Mouse (Mus musculus) left cerebral cortex, adult 9 months (tissue): Measurements from ENCODE around the gene Bend5.

ENCODE experiments used
- DNase-seq, 2 experiments: peaks; one replicate each; pipeline ENCODE4 v3.0.0; 2022; ENCODE audit warnings: low spot score in 2 of 2

Bend5 gene

DNA sequence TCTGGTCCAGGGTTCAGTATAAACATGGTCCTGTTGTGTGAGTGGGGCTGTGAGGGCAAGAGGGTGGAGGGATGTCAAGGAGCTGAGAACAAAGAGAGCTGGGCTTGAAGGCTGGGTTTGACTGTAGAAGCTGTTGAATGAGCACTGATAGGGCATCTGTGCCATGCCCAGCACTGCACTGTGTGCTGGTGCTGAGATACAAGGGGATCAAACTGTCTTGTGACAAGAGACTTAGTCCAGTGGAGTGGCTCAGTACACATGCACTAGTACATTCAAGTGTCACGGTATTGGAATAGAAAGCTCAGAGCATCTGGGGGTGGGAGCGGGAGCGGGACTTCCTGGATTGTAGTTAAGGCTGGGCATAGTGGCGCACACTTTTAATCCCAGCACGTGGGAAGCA is 71.4 kb downstream of the Bend5 start:
- DNase-seq, result no peak

DNA sequence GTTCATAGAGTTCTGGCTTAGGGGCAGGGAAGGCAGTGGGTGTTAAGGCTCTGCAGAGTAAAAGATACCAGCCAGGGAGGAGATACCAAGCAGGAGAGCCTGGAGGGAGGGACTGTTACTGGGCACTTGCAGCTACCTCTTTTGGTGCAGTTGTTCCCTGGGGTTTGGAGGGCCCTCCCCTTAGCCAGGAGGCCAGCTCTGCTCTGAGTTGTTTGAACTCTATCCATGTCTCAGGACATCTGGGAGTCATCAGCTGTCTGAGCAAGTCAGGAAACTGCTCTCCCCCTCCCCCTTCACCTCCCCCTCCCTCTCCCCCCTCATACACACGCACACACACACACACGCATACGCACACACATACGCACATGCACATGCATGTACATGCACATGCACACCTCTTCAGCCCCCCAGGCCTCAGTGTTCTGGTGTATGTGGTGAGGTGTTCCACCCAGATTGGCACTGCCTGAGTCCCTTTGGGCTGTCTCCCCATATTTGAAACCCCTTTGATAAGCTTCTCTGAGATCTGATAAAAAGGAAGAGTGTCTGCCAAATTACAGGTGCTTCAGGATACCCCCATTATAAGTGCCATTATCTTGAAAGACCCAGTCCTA is 72.5 kb downstream of the Bend5 start:
- no peak for DNase-seq

DNA sequence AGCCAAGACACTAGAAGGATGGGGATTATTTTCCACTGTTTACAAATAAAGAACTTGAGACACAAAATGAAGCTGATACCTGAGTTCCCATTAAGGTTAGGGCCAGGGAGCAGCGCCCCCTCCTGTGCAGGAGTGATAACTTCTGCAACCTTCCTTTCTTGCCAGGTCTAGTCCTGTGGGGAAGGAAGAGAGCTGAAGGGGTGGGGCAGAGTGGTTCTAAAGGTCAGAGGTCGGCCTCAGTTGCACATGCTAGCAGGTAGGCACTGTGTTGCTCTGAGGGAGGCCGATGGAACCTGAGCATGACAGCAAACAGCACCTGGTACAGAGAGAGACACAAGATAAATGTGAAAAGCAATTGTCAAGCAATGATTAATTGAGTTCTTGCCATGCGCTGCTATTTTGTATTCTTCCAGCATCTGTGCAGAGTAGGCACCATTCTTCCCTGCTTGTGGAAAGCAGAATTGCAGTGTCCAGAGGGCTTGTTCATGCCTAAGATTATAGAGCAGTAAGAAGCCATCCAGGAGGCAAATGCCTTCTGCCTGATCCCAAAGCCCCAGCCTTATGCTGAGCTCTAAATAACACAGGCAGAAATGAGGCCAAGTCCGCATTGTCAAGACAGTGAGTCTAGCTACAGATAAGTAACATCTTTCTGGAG is 79.1 kb downstream of the Bend5 start:
- no peak for DNase-seq

DNA sequence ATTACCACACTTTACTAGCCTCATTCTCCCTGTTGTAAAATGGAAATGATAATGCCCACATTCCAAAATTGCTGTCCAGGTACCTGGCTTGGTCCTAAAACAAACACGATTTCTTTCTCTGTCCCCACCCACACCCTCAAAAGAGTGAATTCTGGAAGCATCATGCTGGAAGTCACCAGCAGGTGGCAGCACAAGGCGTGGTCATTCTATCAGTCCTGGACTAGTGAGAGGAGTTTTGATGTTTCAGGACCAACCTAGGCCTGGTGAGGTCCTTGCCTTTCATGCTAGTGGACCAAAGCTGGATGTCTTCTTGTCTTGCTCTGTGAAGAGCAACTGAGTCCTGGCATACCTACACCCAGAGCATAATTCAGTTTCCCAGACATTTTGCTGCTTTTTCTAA is 81.1 kb downstream of the Bend5 start:
- DNase-seq, result peak in 1 of 2 experiments; percentile 82

DNA sequence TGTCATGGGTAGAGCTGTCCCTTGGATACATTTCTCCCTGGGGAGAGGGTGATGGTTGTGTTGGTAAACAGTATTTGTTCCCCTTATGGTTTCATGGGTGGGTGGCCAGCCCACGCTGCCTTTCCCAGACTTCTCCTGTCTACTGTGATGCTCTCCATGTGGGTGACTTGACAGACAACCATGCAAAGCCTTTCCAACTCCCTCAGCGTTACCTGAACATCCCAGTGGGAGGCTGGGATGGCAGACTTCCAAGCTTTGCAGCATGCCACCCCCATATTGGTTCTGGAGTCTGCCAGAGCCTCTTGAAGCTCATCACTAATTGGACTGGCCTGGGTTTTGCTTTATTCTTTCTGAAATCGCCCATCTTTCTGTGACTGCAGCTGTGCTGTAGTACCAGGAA is 83.9 kb downstream of the Bend5 start:
- peak; percentile 72 to 87 for DNase-seq

DNA sequence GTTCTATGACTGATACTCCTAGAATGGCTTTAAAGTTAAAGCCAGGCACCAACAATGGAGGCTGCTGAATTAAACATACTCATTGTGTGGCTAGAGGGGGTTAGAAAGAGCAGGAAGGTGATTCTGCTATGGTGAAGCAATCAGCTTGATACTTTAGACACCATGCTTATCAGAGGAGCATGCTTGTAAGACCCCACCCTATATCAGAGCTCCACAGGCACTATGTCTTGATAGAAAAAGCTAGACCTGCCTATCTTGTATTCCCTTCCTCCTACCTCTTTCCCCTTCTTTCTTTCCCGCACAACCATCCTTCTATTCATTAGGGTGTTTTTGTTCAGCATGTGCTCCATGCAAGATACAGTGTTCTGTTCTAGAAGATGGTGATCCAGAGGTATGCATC is 86.6 kb downstream of the Bend5 start:
- no peak for DNase-seq

DNA sequence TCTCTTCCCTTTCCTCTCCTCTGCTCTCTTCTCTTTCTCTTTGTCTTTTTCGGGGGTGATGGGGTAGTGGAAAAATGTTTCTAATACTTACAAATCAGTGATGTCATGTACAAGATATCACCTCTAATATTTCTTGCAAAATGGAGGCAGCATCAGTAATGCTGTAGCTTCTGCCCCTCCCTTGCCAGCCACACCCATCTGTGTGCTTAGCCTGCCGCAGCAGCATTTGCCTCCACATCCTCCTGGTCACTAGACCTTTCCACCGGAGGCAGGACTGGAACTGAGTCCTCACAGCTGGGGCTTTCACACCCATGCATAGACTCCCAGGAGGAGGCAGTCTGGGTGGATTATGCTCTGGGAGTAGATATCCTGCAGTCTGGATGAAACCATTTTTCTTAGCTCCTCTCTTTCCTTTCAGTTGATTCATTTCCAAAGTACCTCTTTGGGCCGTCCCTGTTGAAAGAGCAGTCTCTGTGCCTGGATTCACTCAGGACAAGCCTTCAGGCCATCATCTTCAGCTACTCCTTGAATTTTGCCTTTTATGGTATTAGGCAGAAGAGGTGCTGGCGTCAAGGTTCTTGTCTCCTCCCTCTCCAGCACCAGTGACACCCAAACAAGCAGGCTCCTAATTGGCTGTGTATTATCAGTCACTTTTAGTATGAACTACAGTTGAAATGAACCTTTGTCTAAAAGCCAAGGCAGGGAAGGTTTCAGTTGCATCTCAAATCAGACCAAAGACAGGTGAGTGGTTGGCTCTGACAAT is 88.3 kb downstream of the Bend5 start:
- DNase-seq, result no peak

DNA sequence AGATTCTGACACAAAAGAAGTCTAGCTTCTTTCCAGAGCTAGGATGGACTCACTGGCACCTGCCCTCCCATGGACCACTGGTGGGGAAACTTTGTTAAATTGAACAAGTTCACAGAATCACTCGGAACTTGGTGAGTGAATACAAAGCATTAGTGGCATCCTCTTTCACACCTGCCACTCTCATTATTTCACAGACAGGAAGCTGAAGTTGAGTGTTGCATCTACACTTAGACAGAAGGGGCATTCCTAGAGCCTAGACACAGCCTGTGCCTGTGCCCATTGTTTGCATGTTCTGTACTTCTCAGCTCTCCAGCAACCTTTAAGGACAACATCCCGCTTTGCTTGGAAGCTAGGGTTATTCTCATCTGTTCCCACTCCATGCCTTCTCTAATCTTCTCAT is 90.1 kb downstream of the Bend5 start:
- DNase-seq, result no peak
